Mouse (Mus musculus) cerebellum, postnatal 10 days (tissue): ENCODE measurements around the gene Cic.
"Not testable (repeated sequence)": the region's sequence is repeated elsewhere in the genome, so short reads cannot be mapped to it uniquely, and the experiment has no call there.

Experiments used
- DNase-seq, 2 experiments: peaks; one replicate each; pipeline ENCODE4 v3.0.0; 2021; ENCODE audit warnings: mixed read lengths in 2 of 2

Gene Cic

GRCm38 (mm10) chr7:25306614-25306996 is 39.1 kb downstream of the Cic start:
- no peak for DNase-seq

GRCm38 (mm10) chr7:25308702-25309318 is 41.3 kb downstream of the Cic start:
- no peak for DNase-seq

- DNase-seq: no peak
Observed at GRCm38 (mm10) chr7:25309425-25309824, 41.9 kb downstream of the Cic start.

GRCm38 (mm10) chr7:25311193-25311592 is 43.7 kb downstream of the Cic start:
- no peak for DNase-seq

- DNase-seq: no peak
Observed at GRCm38 (mm10) chr7:25313325-25313724, 45.8 kb downstream of the Cic start.

GRCm38 (mm10) chr7:25314606-25315305 is 47.3 kb downstream of the Cic start:
- peak in 1 of 2 experiments; percentile 43 for DNase-seq

- DNase-seq: peak; percentile 73 to 75
Observed at GRCm38 (mm10) chr7:25315306-25316041, 48.0 kb downstream of the Cic start.

GRCm38 (mm10) chr7:25316532-25317445 is 49.3 kb downstream of the Cic start, which contains the start of gene Megf8:
Gene Megf8 (plus strand): TSS chr7:25317164.
- DNase-seq: peak; percentile 99

- peak; percentile 64 to 68 for DNase-seq
Observed at GRCm38 (mm10) chr7:25317446-25317999, 50.0 kb downstream of the Cic start.

GRCm38 (mm10) chr7:25322058-25322484 is 54.6 kb downstream of the Cic start:
- DNase-seq: no peak

GRCm38 (mm10) chr7:25323219-25323618 is 55.7 kb downstream of the Cic start:
- no peak for DNase-seq

GRCm38 (mm10) chr7:25325431-25325830 is 57.9 kb downstream of the Cic start:
- DNase-seq: not testable (repeated sequence)

- DNase-seq: no peak
Observed at GRCm38 (mm10) chr7:25326233-25326632, 58.7 kb downstream of the Cic start.

- DNase-seq: peak; percentile 82 to 85
Observed at GRCm38 (mm10) chr7:25333596-25334307, 66.2 kb downstream of the Cic start.

GRCm38 (mm10) chr7:25334472-25334871 is 67.0 kb downstream of the Cic start:
- no peak for DNase-seq

- DNase-seq: no peak
Observed at GRCm38 (mm10) chr7:25339329-25339728, 71.8 kb downstream of the Cic start.

- no peak for DNase-seq
Observed at GRCm38 (mm10) chr7:25341000-25341784, 73.7 kb downstream of the Cic start.
